Mouse (Mus musculus) hematopoietic stem cell, adult 5-6 weeks (primary cell): ENCODE results near the gene Mre11a. TPM values are rescaled to one million over a fixed set of nuclear protein-coding genes. Genes with fewer than 3 reads are reported as not detected.
A peak's percentile ranks its signal among the peaks of the same experiment; 100 is the strongest.

Source experiments
- ATAC-seq, 2 experiments: fragments of 125-278 bp in 1 of 2; replicated peaks in 1 of 2; 2 replicates each; pipeline ENCODE4 v1.8.0; 2016 to 2017; ENCODE audit warnings: inconsistent platforms in 2 of 2, mild to moderate bottlenecking in 2 of 2, moderate number of reproducible peaks in 2 of 2, low read depth in 1 of 2, moderate TSS enrichment in 1 of 2; ENCODE audit not compliant: low FRiP score in 2 of 2, poor library complexity in 2 of 2, severe bottlenecking in 2 of 2, insufficient read depth in 1 of 2, low TSS enrichment in 1 of 2
- total RNA-seq: library from RNA; stranded (forward); fragments of 172-1452, 232-1000 nt; gene quantifications from 2 replicates; pipeline ENCODE4 v1.2.3, GENCODE M21; 2017

Gene Mre11a
- total RNA-seq = 63.4 and 89.8 TPM in 2 replicates

GRCm38 (mm10) chr9:14784039-14785002 is at the start of gene Mre11a, which contains the start of gene Ankrd49:
Gene Mre11a (plus strand): TSS chr9:14784654.
Gene Ankrd49 (minus strand): TSS chr9:14784856.
- ATAC-seq = peak; percentile 98 to 99

DNA sequence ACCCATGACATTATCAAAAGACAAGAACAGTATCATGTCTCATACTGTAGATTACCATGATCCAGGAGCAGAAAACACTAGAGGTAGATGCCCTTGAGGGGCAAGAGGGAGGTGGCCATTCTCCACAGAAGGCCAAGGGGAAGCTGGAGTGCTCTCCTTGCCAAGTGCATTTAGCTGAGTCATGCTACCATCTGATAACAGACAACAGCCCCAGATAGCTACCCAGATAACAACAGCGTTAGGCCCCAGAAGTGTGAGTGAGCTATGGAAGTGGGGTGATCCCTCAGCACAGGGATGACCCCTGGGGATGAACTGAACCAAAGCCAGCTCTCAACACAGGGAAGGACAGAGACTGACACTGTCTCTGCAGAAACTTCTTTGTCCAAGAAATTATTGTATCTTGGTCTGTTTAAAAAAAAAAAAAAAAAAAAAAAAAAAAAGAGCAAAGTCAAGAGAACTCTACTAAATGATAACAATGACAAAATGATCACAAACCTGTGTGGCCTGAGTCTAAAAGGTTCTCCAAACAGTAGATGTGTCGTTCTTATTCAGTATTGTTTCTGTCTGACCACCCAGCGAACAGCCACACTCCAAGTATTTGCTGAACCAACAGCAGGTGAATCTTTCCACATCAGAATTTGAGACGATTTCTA is 44.8 kb upstream of the Mre11a start:
- peak; percentile 37 to 71; a peak in 3 of 4 replicates for ATAC-seq

- ATAC-seq = no peak
These were observed 44.1 kb upstream of the Mre11a start, which contains the start of gene Piwil4 for GRCm38 (mm10) chr9:14740151-14740924. Gene Piwil4 (minus strand): TSS chr9:14740733.

DNA sequence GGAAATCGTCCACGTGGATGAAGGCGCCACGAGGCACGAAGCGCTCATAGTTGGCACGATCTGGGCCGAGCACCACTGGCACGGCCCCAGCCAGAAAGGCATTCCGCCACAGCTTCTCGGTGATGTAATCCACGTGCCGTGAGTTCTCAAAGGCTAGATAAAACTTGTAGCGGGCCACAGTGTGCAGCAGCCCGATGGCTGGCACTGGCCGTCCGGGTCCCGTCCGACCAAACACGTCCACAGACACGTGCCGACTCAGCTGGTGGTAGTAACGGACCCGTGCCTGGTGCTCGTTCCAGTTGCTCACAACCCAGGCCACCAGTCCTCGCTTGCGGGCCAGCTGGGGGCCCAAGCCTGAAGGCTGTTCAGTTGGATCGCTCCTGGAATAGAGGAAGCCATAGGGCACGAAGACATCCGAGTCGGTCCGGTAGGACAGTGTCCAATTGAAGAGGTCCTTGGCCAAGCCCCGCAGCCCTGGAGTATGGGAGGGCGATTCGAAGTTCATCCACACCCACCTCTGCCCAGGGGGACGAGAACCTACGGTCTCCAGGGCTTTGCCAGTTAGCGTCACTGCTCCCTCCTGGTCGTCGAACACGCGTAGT is 33.5 kb upstream of the Mre11a start:
- ATAC-seq = 0 out of 4 replicates have a peak, but pooled peaks have one; percentile 3 to 4

DNA sequence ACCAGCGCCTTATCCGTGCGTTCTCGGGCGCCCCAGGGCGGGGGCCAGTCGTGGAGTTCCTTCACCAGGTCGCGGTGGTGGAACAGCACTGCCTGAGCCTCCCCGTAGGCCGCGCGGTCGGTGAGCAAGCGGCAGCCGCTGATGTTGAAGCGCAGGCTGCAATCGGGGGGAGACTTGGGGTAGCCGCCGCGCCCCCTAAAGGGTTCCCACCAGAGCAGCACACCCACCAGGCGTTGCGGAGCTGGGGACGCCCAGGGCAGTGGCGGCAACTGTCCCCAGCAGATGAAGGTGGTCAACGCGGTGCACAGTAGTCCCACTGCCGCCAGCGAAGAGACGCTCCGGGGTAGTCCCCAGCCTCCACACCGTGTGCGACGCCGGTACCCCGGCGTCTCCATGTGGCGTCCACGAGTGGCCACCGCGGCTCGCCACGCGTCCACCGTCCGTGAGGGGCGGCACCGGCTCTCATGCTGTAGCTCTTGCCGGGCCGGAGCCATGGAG is 32.9 kb upstream of the Mre11a start:
- ATAC-seq = peak; percentile 53 to 57

GRCm38 (mm10) chr9:14752001-14752522 is 32.4 kb upstream of the Mre11a start, which contains the start of gene Fut4:
Gene Fut4 (minus strand): TSS chr9:14752393.
- peak; percentile 69 to 70 for ATAC-seq

- no peak for ATAC-seq
These were observed 30.5 kb upstream of the Mre11a start for GRCm38 (mm10) chr9:14753947-14754346.

GRCm38 (mm10) chr9:14754469-14754868 is 30.0 kb upstream of the Mre11a start:
- no peak for ATAC-seq

GRCm38 (mm10) chr9:14758590-14758989 is 25.9 kb upstream of the Mre11a start:
- ATAC-seq = peak; percentile 84 to 91

GRCm38 (mm10) chr9:14759261-14759660 is 25.2 kb upstream of the Mre11a start:
- ATAC-seq = peak; percentile 64 to 72; a peak in 3 of 4 replicates

GRCm38 (mm10) chr9:14764765-14765164 is 19.7 kb upstream of the Mre11a start:
- ATAC-seq = peak; percentile 52 to 71; a peak in 2 of 4 replicates

DNA sequence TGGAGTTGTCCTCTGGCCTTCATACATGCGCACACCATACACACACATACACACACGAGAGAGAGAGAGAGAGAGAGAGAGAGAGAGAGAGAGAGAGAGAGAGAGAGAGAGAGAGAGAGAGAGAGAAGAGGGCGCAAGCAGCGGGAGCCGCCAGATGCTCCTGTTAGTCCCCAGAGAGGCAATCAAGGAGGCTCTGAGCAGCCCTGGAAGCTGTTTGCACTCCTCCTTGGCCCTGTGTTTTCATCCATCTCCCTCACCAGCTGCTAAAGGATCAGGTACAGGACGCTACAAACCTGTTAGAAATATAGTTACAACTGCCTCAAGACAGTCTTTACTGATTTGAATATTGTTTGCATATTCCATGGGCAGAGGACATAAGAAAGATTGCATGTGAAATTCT is 14.6 kb upstream of the Mre11a start:
- no peak for ATAC-seq

GRCm38 (mm10) chr9:14770803-14771471 is 13.5 kb upstream of the Mre11a start, which contains the start of gene 1700012B09Rik:
Gene 1700012B09Rik (minus strand): TSS chr9:14771030.
- peak; percentile 63 to 68 for ATAC-seq

- ATAC-seq = peak; percentile 39 to 47; a peak in 3 of 4 replicates
These were observed 12.4 kb upstream of the Mre11a start for GRCm38 (mm10) chr9:14772074-14772473.

GRCm38 (mm10) chr9:14773813-14774212 is 10.6 kb upstream of the Mre11a start:
- ATAC-seq = 0 out of 4 replicates have a peak, but pooled peaks of 1 of the 2 experiments have one; percentile 29

DNA sequence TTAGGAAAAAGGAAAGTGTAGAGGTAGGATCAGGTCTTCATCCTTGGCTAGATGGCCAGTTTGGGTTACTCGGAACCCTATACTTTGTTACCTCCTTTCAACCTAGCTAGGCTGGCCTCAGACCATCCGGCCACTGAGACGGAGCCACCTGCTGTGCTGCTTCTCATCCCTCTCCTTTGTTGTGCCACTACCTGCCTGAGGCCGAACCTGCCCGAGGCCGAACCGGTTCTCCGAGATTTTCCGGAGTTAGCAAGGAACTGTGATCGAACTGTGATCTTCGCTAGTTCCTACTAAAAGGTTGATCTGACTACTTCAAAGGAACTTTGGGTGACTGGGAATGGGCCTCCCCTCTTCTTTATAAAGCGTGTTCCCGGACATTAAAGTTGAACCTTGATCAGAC is 6.1 kb upstream of the Mre11a start:
- ATAC-seq = no peak
